ENCODE assay signal across 13 mouse cellular contexts in genomic region chr13:41456292-41457029, GRCm38 (mm10). TPM values are rescaled to one million over a fixed set of nuclear protein-coding genes. Genes with fewer than 3 reads are reported as not detected.
A peak's percentile ranks its signal among the peaks of the same experiment; 100 is the strongest.
DNase-seq lines count a peak whose midpoint lies in the region; ATAC-seq lines count a peak whose summit lies in the region.
"Had no signal": no experiment of that assay in that cellular context is flagged by ENCODE, and none has a peak within 500 bp of the region (broad histone marks: within the 10 kb centered on the region; RNA-seq: fewer than 3 reads in every experiment).

No protein-coding gene starts in this region.

- no peak for ATAC-seq in heart, embryonic 11.5 days (replicated peaks; ENCODE audit: insufficient number of reproducible peaks, low FRiP score, low TSS enrichment)
- peak; percentile 69 for ATAC-seq in lung, embryonic 16.5 days (ENCODE audit: low read depth)
- peak; percentile 25; the same call in 1 of the 2 replicates for ATAC-seq in erythroid progenitor cell, adult 5-6 weeks (replicated peaks; ENCODE audit: low FRiP score, poor library complexity, severe bottlenecking)
- ATAC-seq in stomach, embryonic 15.5 days (ENCODE audit: insufficient read depth, low FRiP score, low read depth) = 0 out of 2 replicates have a peak, but pooled peaks have one; percentile 12
- no peak for ATAC-seq in liver, embryonic 11.5 days (replicated peaks; ENCODE audit: low FRiP score)
- ATAC-seq: activated CD4-positive, CD25-positive, alpha-beta regulatory T cell, adult 4 months; inflammation-experienced regulatory T-cells, adult 6 months had no signal

- H3K4me3 ChIP-seq in heart, embryonic 11.5 days (ENCODE audit: low read depth, low read length) = no peak overlapping the region
- no peak overlapping the region for H3K4me3 ChIP-seq in lung, embryonic 16.5 days (ENCODE audit: low read length)
- no peak overlapping the region for H3K4me3 ChIP-seq in stomach, embryonic 15.5 days (replicated peaks)
- no peak overlapping the region for H3K4me3 ChIP-seq in liver, embryonic 11.5 days (ENCODE audit: low read depth, low read length)
- H3K4me3 ChIP-seq: layer of hippocampus, adult 2 months had no signal

- intact Hi-C loops in heart, postnatal 25 days (cut with DNase I) = loop anchor here (5.0 kb wide), 1 partner anchor 84 kb away; no protein-coding TSS in a partner anchor

- peak overlapping the region; percentile 64; the same call in 1 of the 2 replicates for H3K27ac ChIP-seq in heart, embryonic 11.5 days (ENCODE audit: low read depth, low read length)
- peak overlapping the region; percentile 91 for H3K27ac ChIP-seq in lung, embryonic 16.5 days (ENCODE audit: low read length)
- peak overlapping the region; percentile 46 for H3K27ac ChIP-seq in stomach, embryonic 15.5 days
- H3K27ac ChIP-seq in liver, embryonic 11.5 days (ENCODE audit: low read depth, low read length) = no peak overlapping the region
- H3K27ac ChIP-seq: layer of hippocampus, adult 2 months had no signal

- H3K9me3 ChIP-seq in heart, embryonic 11.5 days (replicated peaks; ENCODE audit: control insufficient read depth, low read length) = no peaks in the 10 kb centered on the region
- H3K9me3 ChIP-seq in lung, embryonic 16.5 days (ENCODE audit: control insufficient read depth, low read length) = no peaks in the 10 kb centered on the region
- no peaks in the 10 kb centered on the region for H3K9me3 ChIP-seq in stomach, embryonic 15.5 days
- no peaks in the 10 kb centered on the region for H3K9me3 ChIP-seq in liver, embryonic 11.5 days (ENCODE audit: control insufficient read depth, low read length)
- H3K9me3 ChIP-seq: G1E had no signal

- H3K27me3 ChIP-seq in heart, embryonic 11.5 days (ENCODE audit: control insufficient read depth, insufficient read depth, low read length) = peaks cover 66% of the 10 kb centered on the region
- H3K27me3 ChIP-seq in lung, embryonic 16.5 days (ENCODE audit: control insufficient read depth, insufficient read depth, low read depth, low read length) = no peaks in the 10 kb centered on the region
- no peaks in the 10 kb centered on the region for H3K27me3 ChIP-seq in stomach, embryonic 15.5 days (replicated peaks)
- no peaks in the 10 kb centered on the region for H3K27me3 ChIP-seq in liver, embryonic 11.5 days (replicated peaks; ENCODE audit: control insufficient read depth, insufficient read depth, low read length)

- no peaks in the 10 kb centered on the region for H3K36me3 ChIP-seq in heart, embryonic 11.5 days (ENCODE audit: control insufficient read depth, insufficient read depth, low read length)
- H3K36me3 ChIP-seq in lung, embryonic 16.5 days (ENCODE audit: control insufficient read depth, insufficient read depth, low read length) = no peaks in the 10 kb centered on the region
- H3K36me3 ChIP-seq in stomach, embryonic 15.5 days = no peaks in the 10 kb centered on the region
- H3K36me3 ChIP-seq in liver, embryonic 11.5 days (ENCODE audit: control insufficient read depth, insufficient read depth, low read length) = no peaks in the 10 kb centered on the region
- H3K36me3 ChIP-seq: G1E had no signal

- H3K4me1 ChIP-seq in heart, embryonic 11.5 days (ENCODE audit: control insufficient read depth, insufficient read depth, low read length) = peaks cover 16% of the 10 kb centered on the region; the same call in 1 of the 2 replicates
- H3K4me1 ChIP-seq in lung, embryonic 16.5 days (replicated peaks; ENCODE audit: control insufficient read depth, insufficient read depth, low read length) = peaks cover 41% of the 10 kb centered on the region
- H3K4me1 ChIP-seq in stomach, embryonic 15.5 days = peaks cover 24% of the 10 kb centered on the region; the same call in 1 of the 2 replicates
- H3K4me1 ChIP-seq in liver, embryonic 11.5 days (replicated peaks; ENCODE audit: control insufficient read depth, insufficient read depth, low read length) = peaks cover 7% of the 10 kb centered on the region

- H3K4me2 ChIP-seq in heart, embryonic 11.5 days = no peak overlapping the region
- no peak overlapping the region for H3K4me2 ChIP-seq in lung, embryonic 16.5 days (ENCODE audit: low read depth, low read length)
- H3K4me2 ChIP-seq in stomach, embryonic 15.5 days = no peak overlapping the region
- no peak overlapping the region for H3K4me2 ChIP-seq in liver, embryonic 11.5 days

- no peak for DNase-seq in heart, postnatal 25 days (ENCODE audit: low spot score)
- DNase-seq in lung, postnatal 25 days (ENCODE audit: low spot score) = no peak
- no peak for DNase-seq in cerebellum, postnatal 36 days
- DNase-seq in liver, embryonic 11.5 days (ENCODE audit: low spot score) = no peak
- DNase-seq: spleen, adult 18-20 months had no signal

- no peak overlapping the region for H3K9ac ChIP-seq in heart, embryonic 11.5 days (ENCODE audit: low read depth, low read length)
- H3K9ac ChIP-seq in lung, embryonic 16.5 days (ENCODE audit: low read length) = no peak overlapping the region
- H3K9ac ChIP-seq in stomach, embryonic 15.5 days = no peak overlapping the region
- no peak overlapping the region for H3K9ac ChIP-seq in liver, embryonic 11.5 days (ENCODE audit: low read depth, low read length)

- WGBS in heart, embryonic 11.5 days (ENCODE audit: insufficient replicate concordance) = 26% methylated on average over 14 of the region's 14 CpGs
- 29% methylated on average over 14 of the region's 14 CpGs for whole genome bisulfite sequencing in lung, embryonic 16.5 days
- 38% methylated on average over 14 of the region's 14 CpGs for WGBS in stomach, embryonic 15.5 days
- 58% methylated on average over 14 of the region's 14 CpGs for WGBS in liver, embryonic 11.5 days

RNA-seq across cellular contexts. Expression of gene Nedd9, which starts 30.7 kb away (rescaled TPM):
- 19.2 and 22.3 TPM in 2 replicates for polyA plus RNA-seq in heart, embryonic 11.5 days (2014; fragmentation: Nextera tagmentation; extraction: Ambion mirVana)
- total RNA-seq in heart, postnatal 25 days (2021) = 10 to 100 TPM; 23.3 to 28.2 TPM
- 76.1 and 77.6 TPM in 2 replicates for polyA plus RNA-seq in lung, embryonic 16.5 days (2015; fragmentation: Nextera tagmentation; extraction: Ambion mirVana)
- total RNA-seq in erythroid progenitor cell, adult 5-6 weeks (2015; ENCODE audit: low replicate concordance) = 11.2 and 19.7 TPM in 2 replicates
- 8.7 and 17.2 TPM in 2 replicates for total RNA-seq in erythroid progenitor cell, adult 5-6 weeks (2017; ENCODE audit: low replicate concordance)
- 23.8 and 26.6 TPM in 2 replicates for polyA plus RNA-seq in stomach, embryonic 15.5 days (2015; fragmentation: Nextera tagmentation; extraction: Ambion mirVana)
- 6.1 TPM in 2 replicates for polyA plus RNA-seq in liver, embryonic 11.5 days (2014; fragmentation: Nextera tagmentation; extraction: Ambion mirVana)
- polyA plus RNA-seq: G1E had no signal

Comparison
In these comparisons a context has a peak if more than half of its experiments do, and no peak if none do; other contexts are left out.
1. ATAC-seq: peak in lung, embryonic 16.5 days (single experiment), erythroid progenitor cell, adult 5-6 weeks (single experiment) and stomach, embryonic 15.5 days (single experiment); none in heart, embryonic 11.5 days (single experiment) and liver, embryonic 11.5 days (single experiment).